Mouse (Mus musculus) erythroblast, embryonic 14.5 days (primary cell): ENCODE measurements around the gene 2810004N23Rik. TPM values are rescaled to one million over a fixed set of nuclear protein-coding genes. Genes with fewer than 3 reads are reported as not detected.
A peak's percentile ranks its signal among the peaks of the same experiment; 100 is the strongest.

Experiments
- H3K27me3 ChIP-seq: 2 replicates; pipeline ENCODE4 v1.6.1; 2012; ENCODE audit warnings: inconsistent platforms; ENCODE audit not compliant: control insufficient read depth
- H3K36me3 ChIP-seq: 2 replicates; pipeline ENCODE4 v1.6.1; 2012; ENCODE audit warnings: mild to moderate bottlenecking, inconsistent platforms; ENCODE audit not compliant: control insufficient read depth
- H3K4me1 ChIP-seq: 2 replicates; pipeline ENCODE4 v1.6.1; 2012; ENCODE audit warnings: inconsistent platforms; ENCODE audit not compliant: control insufficient read depth
- H3K4me3 ChIP-seq: replicated peaks from 2 replicates; pipeline ENCODE3; 2012; ENCODE audit warnings: moderate library complexity, mild to moderate bottlenecking, inconsistent platforms
- H3K9me3 ChIP-seq: 2 replicates; pipeline ENCODE4 v1.6.1; 2012; ENCODE audit warnings: low read length, inconsistent platforms, mixed read lengths; ENCODE audit not compliant: control insufficient read depth
- GATA1 ChIP-seq: IDR thresholded peaks from 2 replicates; pipeline ENCODE4 v1.6.1; 2012; ENCODE audit warnings: low read length, inconsistent platforms, mixed read lengths
- TAL1 ChIP-seq: IDR thresholded peaks from 3 replicates; pipeline ENCODE4 v1.6.1; 2012; ENCODE audit warnings: low read length, inconsistent platforms, mixed read lengths
- polyA plus RNA-seq: library from polyadenylated mRNA; stranded (reverse); fragments of >175 nt; gene quantifications from 2 replicates; pipeline ENCODE4 v1.2.3, GENCODE M21; 2012

The 2810004N23Rik gene
- polyA plus RNA-seq, 1 experiment = 0.93 TPM

GRCm38 (mm10) chr8:124896632-124897385 lies 33.9 kb upstream of the 2810004N23Rik start:
- peaks cover 53% of the 10 kb centered on the region for H3K4me1 ChIP-seq
- no peak for TF ChIP-seq TAL1
- no peak for TF ChIP-seq GATA1
- H3K4me3 ChIP-seq = peak overlapping the region; percentile 86
- H3K27me3 ChIP-seq = no peaks in the 10 kb centered on the region
- peaks cover 76% of the 10 kb centered on the region for H3K36me3 ChIP-seq
- H3K9me3 ChIP-seq = no peaks in the 10 kb centered on the region

GRCm38 (mm10) chr8:124896010-124896631 lies 33.2 kb upstream of the 2810004N23Rik start:
- Histone ChIP-seq H3K27me3 (no peaks in the 10 kb centered on the region), H3K9me3 (no peaks in the 10 kb centered on the region), H3K4me1 (peaks cover 51% of the 10 kb centered on the region), H3K36me3 (peaks cover 77% of the 10 kb centered on the region), H3K4me3 (peak overlapping the region; percentile 86)
- TF ChIP-seq GATA1 (no peak), TAL1 (no peak)

GRCm38 (mm10) chr8:124892596-124892995 lies 29.7 kb upstream of the 2810004N23Rik start:
- H3K9me3 ChIP-seq = peaks cover 7% of the 10 kb centered on the region
- peaks cover 86% of the 10 kb centered on the region for H3K36me3 ChIP-seq

DNA sequence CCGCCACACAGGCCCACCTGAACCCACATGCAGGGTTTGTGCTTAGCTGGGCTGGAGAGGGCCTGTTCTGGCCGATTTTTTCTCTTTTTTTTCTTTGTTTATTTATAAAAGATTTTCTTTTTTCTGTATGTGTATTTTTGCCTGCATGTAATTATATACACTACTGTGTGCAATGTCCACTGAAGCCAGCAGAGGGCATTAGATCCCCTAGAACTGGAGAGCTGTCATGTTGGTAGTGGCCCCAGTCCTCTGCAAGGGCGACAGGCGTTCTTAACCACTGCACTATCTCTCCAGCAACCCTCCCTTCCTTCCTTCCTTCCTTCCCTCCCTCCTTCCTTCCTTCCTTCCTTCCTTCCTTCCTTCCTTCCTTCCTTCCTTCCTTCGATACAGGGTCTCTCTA lies 25.5 kb upstream of the 2810004N23Rik start:
- H3K4me3 ChIP-seq = no peak overlapping the region
- TF ChIP-seq GATA1 = no peak
- no peak for TF ChIP-seq TAL1
- H3K4me1 ChIP-seq = peaks cover 5% of the 10 kb centered on the region
- H3K27me3 ChIP-seq = no peaks in the 10 kb centered on the region
- H3K9me3 ChIP-seq = peaks cover 9% of the 10 kb centered on the region
- H3K36me3 ChIP-seq = peaks cover 99% of the 10 kb centered on the region

More at GRCm38 (mm10) chr8:124892596-124892995, 29.7 kb upstream of the 2810004N23Rik start:
- no peaks in the 10 kb centered on the region for H3K27me3 ChIP-seq
- TF ChIP-seq TAL1 = no peak
- no peak for TF ChIP-seq GATA1
- peaks cover 34% of the 10 kb centered on the region for H3K4me1 ChIP-seq
- H3K4me3 ChIP-seq = no peak overlapping the region

DNA sequence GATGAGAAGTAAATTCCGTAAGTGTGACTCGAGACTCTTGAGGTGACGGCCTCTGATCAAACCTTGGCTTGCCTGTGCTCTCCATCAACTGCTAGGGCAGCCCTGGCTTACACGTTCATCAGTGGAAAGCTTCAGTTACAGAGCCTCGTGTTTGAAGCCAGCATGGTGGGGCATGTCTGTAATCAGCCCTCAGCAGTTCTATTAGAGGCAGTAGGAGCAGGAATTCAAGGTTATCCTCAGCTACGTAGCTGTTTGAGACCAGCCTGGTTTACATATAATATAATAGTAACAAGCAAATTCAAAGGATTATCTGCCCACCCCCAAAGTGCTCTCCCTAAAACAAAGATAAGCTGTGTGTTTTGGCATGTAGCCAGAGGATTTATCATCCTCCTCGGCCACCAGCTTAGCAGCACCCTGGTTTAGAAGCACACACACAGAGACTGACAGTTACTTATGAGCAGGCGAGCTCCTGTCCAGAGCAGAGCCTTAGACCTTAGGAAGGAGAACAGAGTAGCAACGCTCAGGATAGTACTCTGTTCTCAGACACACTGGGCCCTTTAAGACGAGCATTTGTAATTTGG lies 16.1 kb upstream of the 2810004N23Rik start:
- Histone ChIP-seq H3K4me1 (peaks cover 9% of the 10 kb centered on the region; the same call in 1 of the 2 replicates), H3K9me3 (no peaks in the 10 kb centered on the region), H3K27me3 (no peaks in the 10 kb centered on the region), H3K36me3 (peaks cover 97% of the 10 kb centered on the region), H3K4me3 (no peak overlapping the region)
- TF ChIP-seq TAL1 = no peak
- no peak for TF ChIP-seq GATA1

DNA sequence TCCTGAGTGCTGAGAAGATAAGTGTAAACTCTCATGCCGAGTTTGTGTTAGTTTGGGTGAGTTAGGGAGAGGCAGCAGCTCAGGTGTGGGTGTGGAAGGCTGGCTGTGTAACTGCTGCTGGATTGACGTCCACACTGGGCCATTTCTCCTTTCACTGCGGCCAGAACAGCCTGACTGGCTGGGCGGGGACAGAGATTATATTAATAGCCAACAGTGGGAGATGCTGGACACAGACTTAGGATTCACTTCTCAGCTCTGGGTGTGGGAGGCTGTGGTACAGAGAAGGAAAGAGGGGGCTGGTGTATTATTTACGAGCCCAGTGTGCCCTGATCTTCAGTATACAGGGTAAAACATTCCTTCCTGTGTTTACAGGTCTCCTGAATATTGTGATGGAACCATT lies 15.2 kb upstream of the 2810004N23Rik start:
- H3K9me3 ChIP-seq = no peaks in the 10 kb centered on the region
- no peak overlapping the region for H3K4me3 ChIP-seq
- H3K4me1 ChIP-seq = peaks cover 9% of the 10 kb centered on the region; the same call in 1 of the 2 replicates
- H3K36me3 ChIP-seq = peaks cover 97% of the 10 kb centered on the region
- H3K27me3 ChIP-seq = no peaks in the 10 kb centered on the region
- TF ChIP-seq TAL1 = no peak
- TF ChIP-seq GATA1 = no peak

DNA sequence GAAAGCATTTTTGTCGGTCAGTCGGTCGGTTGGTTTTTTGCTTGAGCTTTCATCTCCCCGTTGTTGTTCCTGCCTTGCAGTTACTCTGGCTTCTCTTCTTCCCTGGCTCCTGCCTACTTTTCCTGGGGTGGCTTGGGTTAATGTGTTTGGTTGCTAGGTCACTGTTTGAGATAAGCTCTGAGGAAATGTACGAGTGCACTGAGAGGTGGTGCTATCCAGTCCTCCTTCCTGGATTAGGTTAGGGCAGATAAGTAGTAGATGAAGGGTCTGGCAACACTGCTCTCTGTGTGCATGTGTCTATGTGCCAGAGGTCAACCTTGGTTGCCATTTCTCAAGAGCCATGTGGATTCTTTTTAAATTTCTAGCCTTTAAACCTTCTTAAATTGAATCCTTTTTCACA lies 9.8 kb upstream of the 2810004N23Rik start:
- no peak for TF ChIP-seq GATA1
- TF ChIP-seq TAL1 = no peak
- Histone ChIP-seq H3K36me3 (peaks cover 80% of the 10 kb centered on the region), H3K27me3 (no peaks in the 10 kb centered on the region), H3K4me3 (no peak overlapping the region), H3K4me1 (peaks cover 5% of the 10 kb centered on the region; the same call in 1 of the 2 replicates), H3K9me3 (no peaks in the 10 kb centered on the region)

DNA sequence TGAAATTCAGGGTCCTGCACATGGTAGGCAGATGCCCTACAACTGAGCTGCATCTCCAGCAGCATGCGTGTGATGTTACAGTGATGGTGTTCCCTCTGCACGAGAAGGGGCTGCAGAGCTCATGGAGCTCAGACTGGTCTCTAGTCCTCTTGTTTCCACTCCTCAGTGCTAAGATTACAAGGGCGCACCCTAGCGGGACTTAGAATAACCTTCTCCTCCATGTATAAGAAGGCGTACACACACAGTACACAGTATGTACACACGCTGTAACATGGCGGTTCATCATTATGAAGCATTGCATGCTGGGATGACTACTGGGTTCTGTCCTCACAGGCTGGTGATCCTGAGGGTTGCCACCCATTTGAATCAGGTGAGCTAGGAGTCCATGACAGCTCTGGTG lies 9.2 kb upstream of the 2810004N23Rik start:
- Histone ChIP-seq H3K27me3 (no peaks in the 10 kb centered on the region), H3K4me3 (no peak overlapping the region), H3K4me1 (peaks cover 10% of the 10 kb centered on the region), H3K36me3 (peaks cover 80% of the 10 kb centered on the region), H3K9me3 (no peaks in the 10 kb centered on the region)
- TF ChIP-seq TAL1 (no peak), GATA1 (no peak)

- Histone ChIP-seq H3K27me3 (no peaks in the 10 kb centered on the region), H3K4me1 (peaks cover 16% of the 10 kb centered on the region), H3K9me3 (no peaks in the 10 kb centered on the region), H3K4me3 (no peak overlapping the region), H3K36me3 (peaks cover 74% of the 10 kb centered on the region)
- TF ChIP-seq TAL1 (no peak), GATA1 (no peak)
These were observed 8.6 kb upstream of the 2810004N23Rik start for GRCm38 (mm10) chr8:124871474-124871873.
